Mouse (Mus musculus) CH12F3 (cell line): ENCODE results near the gene Pard6b.
"Not testable (repeated sequence)": the region's sequence is repeated elsewhere in the genome, so short reads cannot be mapped to it uniquely, and the experiment has no call there.

Experiments used
- in situ Hi-C: fragments of 300-500 bp; cut with MboI; formaldehyde crosslinking; loops from 2 replicates; pipeline ENCODE4 v1.14.3; 2020; ENCODE audit warnings: low sequenced_read_pairs

The Pard6b gene

GRCm38 (mm10) chr2:168080431-168081246 lies at the start of gene Pard6b:
Pard6b (plus strand) TSS chr2:168081004.
- in situ Hi-C loops, result no loop called here

GRCm38 (mm10) chr2:168031842-168032241 lies 49.0 kb upstream of the Pard6b start:
- in situ Hi-C loops, result no loop called here

DNA sequence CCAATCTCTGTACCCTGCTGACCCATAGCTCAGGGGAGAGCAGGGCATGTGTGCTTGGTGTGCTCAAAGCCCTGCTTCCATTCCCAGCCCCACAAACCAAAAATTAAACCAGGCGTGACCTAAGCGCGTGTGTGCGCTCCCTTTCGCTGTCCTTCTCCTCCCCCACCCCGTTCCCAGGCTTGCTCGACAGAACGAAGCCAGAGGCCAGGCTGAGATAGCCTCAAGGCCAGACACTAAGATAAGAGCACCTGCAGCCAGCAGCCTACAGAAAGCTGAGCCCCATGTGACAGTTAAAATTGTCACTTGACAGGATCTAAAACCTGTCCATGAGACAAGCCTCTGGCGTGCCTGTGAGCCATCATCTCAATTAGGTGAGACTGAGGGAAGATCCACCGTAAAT lies 46.9 kb upstream of the Pard6b start:
- in situ Hi-C loops, result no loop called here

DNA sequence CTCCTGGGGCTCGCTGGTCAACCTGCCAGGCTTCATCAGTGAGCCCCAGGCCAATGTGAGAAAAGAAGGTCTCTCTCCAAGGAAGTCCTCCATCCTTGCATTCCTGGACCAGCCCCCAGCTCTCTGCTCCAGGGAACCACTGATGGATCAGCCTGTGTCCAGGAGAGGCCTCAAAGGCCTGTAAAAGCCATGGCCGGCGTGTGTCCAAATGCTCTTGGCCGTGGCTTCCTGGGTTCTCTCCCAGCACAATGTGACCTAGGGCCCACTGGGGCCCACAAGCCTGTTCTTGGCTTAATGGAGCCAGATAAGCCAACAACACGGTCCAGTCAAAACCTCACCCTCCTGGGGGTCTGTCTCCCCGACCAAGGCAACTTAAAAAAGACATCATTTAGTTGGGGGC lies 44.9 kb upstream of the Pard6b start:
- in situ Hi-C loops, result no loop called here

- in situ Hi-C loops, result no loop called here
Measured at GRCm38 (mm10) chr2:168037063-168037462, 43.7 kb upstream of the Pard6b start.

GRCm38 (mm10) chr2:168040751-168041150 lies 40.1 kb upstream of the Pard6b start:
- in situ Hi-C loops, result no loop called here

- in situ Hi-C loops, result no loop called here
Measured at GRCm38 (mm10) chr2:168042019-168042418, 38.8 kb upstream of the Pard6b start.

DNA sequence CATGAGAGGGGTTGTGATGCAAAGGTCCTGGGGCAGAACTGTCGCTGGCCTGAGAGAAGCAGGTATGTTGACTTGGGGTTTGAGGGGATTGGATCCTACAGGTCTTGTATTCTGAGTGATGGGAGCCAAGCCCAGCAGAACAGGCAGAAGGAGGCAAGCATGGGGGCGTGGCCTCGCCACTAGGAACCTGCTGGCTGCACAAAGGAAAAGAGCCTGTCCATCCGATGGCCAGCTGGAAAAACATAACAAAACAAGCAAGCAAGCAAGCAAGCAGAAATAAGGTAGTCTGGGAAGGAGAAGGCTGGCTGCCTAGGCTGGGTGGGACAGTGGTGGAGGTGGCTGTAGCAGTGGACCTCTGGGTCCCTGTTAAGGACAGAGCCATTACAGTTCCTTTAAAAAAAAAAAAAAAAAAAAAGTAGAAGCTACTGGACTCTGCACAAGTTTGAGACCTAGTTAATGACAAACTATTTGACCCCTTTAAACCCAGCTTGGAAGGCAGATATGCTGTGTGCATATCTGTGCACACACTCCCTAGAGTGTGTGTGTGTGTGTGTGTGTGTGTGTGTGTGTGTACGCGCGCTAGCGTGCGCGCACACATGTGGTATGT lies 36.0 kb upstream of the Pard6b start:
- in situ Hi-C loops, result no loop called here

GRCm38 (mm10) chr2:168045357-168045756 lies 35.4 kb upstream of the Pard6b start:
- in situ Hi-C loops, result no loop called here

- in situ Hi-C loops, result no loop called here
Measured at GRCm38 (mm10) chr2:168045771-168046170, 35.0 kb upstream of the Pard6b start.

GRCm38 (mm10) chr2:168046467-168046866 lies 34.3 kb upstream of the Pard6b start:
- in situ Hi-C loops, result no loop called here

DNA sequence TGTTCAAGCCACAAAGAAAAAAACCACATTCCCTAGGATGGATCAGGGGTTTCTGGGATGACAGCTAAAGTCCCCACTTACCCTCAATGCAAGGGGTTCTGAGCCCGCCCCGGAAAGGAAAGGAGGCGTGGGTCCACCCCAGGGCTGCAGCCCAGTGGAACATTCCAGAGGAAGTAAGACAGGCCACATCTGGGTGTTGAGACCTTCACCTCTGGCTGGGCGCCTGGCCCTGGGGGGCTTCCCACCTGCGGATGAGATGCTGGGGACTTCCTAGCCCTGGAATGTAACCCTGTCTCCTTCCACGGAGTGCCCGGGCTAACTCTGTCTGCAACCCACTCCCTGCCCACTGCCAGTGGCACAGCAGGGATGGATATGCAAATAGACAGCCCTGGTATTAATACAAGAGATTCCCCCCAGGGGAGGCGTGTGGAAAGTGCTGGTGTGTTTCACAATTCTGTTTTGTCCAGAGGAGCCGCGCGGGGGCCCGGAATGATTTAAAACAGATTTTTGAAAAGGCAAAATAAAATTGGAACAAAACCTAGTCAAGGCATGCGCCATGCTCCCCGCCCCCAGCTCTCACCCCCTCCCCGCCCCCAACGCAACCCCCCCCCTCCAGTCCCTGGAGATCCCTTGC lies 31.7 kb upstream of the Pard6b start:
- in situ Hi-C loops, result no loop called here

DNA sequence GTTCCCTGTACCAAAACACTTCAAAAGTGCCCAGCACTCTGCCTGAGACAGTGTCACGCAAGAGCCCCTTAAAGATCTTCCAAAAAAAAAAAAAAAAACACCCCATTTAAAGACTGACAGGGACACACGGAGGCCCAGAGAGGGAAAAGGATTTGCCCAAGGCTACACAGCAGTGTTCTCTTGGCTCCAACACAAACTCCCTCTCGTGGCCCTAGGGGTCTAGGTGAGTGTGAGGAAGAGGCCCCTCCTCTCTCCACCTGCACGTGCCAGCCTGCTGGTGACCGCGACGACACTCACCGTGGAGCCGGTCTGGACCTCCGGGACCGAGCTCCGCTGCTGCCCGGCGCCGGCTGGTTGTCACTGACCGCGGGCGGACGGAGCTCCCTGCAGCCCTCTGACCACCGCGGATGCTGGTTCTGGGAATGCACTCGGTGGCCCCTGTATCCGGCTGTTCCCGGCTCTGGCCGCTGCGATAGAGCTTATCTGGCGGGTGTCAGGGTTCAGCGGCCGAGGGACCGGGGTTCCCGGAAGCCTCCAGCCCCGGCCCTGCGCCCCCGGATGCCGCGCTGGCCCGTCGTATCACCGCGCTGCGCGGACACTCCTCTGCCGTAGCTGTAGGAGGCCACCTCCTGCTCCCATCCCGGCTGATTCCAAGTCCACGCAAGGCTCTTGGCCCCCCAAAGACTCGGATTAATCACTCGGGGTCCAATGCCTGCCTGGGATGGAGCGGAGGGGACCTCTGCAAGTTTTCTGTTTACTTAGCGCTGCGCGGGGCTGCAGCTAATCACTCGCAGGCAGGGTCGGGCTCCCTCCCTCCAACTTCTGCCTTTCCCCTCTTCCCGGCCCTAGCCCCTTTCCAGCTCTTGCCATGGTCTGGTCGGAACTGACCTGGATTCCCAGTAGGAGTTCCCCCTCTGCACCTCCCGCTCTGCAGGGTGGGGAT lies 30.5 kb upstream of the Pard6b start:
- in situ Hi-C loops, result no loop called here

- in situ Hi-C loops, result no loop called here
Measured at GRCm38 (mm10) chr2:168052156-168052555, 28.6 kb upstream of the Pard6b start.

- in situ Hi-C loops, result no loop called here
Measured at GRCm38 (mm10) chr2:168052689-168053088, 28.1 kb upstream of the Pard6b start.

- in situ Hi-C loops, result no loop called here
Measured at GRCm38 (mm10) chr2:168054142-168054541, 26.7 kb upstream of the Pard6b start.

DNA sequence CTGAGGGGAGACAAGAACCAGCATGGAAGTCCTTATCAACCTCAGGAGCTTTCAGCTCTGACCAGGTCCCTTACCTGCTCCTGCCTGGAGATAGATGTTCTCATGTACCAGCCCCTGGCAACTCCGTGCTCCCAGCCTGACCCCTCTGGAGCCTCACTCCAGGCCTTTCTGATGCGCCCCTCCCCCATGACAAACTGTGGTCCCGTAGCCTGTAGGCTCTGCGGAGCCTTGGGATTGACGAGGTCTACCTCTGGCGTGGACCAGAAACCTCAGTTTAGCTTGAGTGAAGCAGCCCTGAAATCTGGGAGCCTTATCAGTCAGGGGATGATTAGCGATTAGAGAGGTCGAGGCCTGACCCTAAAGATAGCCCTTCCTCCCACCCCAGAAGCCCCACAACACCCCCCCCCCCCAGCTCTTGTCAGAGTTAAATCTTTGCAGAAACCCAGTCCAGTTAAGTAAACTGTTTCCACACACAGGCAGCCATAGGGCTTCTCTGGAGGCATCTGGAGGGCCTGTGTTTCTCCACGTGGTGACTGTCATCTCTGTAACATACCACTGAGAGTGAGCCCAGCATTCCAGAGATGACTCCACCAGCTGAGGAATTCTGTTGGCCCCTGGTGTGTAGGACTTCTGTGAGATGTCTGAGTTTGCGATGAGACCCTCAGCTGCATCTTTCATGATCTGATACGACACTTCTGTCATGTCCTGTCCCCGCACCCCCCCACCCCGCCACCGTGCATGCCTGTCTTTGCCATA lies 24.7 kb upstream of the Pard6b start:
- in situ Hi-C loops, result no loop called here

GRCm38 (mm10) chr2:168056666-168056933 lies 24.2 kb upstream of the Pard6b start:
- in situ Hi-C loops, result no loop called here

DNA sequence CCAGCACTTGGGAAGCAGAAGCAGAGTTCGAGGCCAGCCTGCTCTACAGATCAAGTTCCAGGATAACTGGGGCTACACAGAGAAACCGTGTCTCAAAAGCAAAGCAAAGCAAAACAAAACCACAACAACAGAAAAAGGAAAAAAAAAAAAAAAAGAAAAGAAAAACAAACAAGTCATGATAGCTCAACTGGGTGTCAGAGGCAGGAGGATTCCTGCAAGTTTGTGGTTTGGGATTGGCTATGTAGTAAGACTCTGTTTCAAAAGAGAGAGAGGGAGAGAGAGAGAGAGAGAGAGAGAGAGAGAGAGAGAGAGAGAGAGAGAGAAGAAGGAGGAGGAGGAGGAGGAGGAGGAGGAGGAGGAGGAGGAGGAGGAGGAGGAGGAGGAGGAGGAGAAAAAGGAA lies 22.9 kb upstream of the Pard6b start:
- in situ Hi-C loops, result not testable (repeated sequence)

DNA sequence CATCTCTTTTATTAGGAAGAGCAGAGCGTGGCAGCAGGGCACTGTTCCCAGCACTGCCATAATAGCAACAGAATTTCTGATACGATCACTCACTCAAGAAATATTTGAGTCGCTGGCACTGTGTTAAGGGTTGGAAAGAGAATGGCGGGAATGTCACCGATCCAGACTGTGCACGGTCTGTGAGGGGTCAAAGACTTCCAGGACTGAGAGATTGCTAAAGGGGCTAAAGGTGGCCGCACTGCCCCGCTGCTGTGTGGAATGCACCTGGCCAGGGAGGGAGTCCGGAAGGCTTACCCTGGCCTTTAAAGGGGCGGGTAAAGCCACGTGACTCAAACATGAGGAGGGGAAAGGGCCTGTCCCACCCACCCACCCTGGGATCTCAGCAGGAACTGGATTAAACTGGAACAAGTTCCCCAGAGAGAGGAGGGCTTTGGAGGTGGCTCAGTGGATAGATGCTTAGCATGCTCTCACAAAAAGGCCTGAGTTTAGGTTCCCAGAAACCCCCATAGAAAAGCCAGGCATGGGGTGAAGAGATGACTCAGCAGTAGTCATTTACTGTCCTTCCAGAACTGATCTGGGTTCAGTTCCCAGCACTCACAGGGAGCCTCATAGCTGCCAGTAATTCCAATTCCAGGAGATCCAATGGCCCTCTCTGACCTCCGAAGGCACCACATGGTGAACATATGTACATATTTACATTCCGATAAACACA lies 22.2 kb upstream of the Pard6b start:
- in situ Hi-C loops, result no loop called here
